Mouse (Mus musculus) heart, embryonic 12.5 days (tissue): ENCODE results near the gene Pamr1. TPM values are rescaled to one million over a fixed set of nuclear protein-coding genes. Genes with fewer than 3 reads are reported as not detected.

Source experiments
- ATAC-seq: fragments of 200-750 bp; cut with Nextera tagmentation; 2 replicates; pipeline ENCODE4 v1.8.0; 2017; ENCODE audit warnings: moderate TSS enrichment, moderate library complexity; ENCODE audit not compliant: insufficient number of reproducible peaks, low FRiP score
- H3K27ac ChIP-seq: fragments of 300-500 bp; sonication (generic); 2 replicates; pipeline ENCODE4 v1.5.1; 2016; ENCODE audit warnings: mild to moderate bottlenecking, moderate library complexity; ENCODE audit not compliant: poor library complexity, severe bottlenecking
- H3K27me3 ChIP-seq: fragments of 300-500 bp; sonication (generic); replicated peaks from 2 replicates; pipeline ENCODE4 v1.6.1; 2016; ENCODE audit warnings: mild to moderate bottlenecking, moderate library complexity
- H3K36me3 ChIP-seq: fragments of 300-500 bp; sonication (generic); 2 replicates; pipeline ENCODE4 v1.6.1; 2016; ENCODE audit warnings: mild to moderate bottlenecking, moderate library complexity
- H3K4me1 ChIP-seq: fragments of 300-500 bp; sonication (generic); replicated peaks from 2 replicates; pipeline ENCODE4 v1.6.1; 2016; ENCODE audit warnings: mild to moderate bottlenecking
- H3K4me2 ChIP-seq: fragments of 300-500 bp; sonication (generic); 2 replicates; pipeline ENCODE4 v1.6.1; 2016; ENCODE audit warnings: mild to moderate bottlenecking, moderate library complexity
- H3K4me3 ChIP-seq: fragments of 300-500 bp; sonication (generic); 2 replicates; pipeline ENCODE4 v1.5.1; 2016; ENCODE audit warnings: mild to moderate bottlenecking
- H3K9ac ChIP-seq: fragments of 300-500 bp; sonication (generic); 2 replicates; pipeline ENCODE4 v1.6.1; 2016; ENCODE audit warnings: mild to moderate bottlenecking, moderate library complexity
- H3K9me3 ChIP-seq: fragments of 300-500 bp; sonication (generic); replicated peaks from 2 replicates; pipeline ENCODE4 v1.6.1; 2016; ENCODE audit warnings: mild to moderate bottlenecking, moderate library complexity
- WGBS: fragments of 180-500 bp; shearing (Covaris S2); methylation state at CpG from one replicate; pipeline ENCODE4 v1.1.7; 2016; 5-methylcytosine and 5-hydroxymethylcytosine counted together
- polyA plus RNA-seq: library from polyadenylated mRNA; unstranded; fragments of >200 nt; fragmentation: Nextera tagmentation; extraction: Ambion mirVana; gene quantifications from 2 replicates; pipeline ENCODE4 v1.2.1, GENCODE M21; 2016

Gene Pamr1
- polyA plus RNA-seq, 1 experiment from 2014 or later, result 1.0 TPM

DNA sequence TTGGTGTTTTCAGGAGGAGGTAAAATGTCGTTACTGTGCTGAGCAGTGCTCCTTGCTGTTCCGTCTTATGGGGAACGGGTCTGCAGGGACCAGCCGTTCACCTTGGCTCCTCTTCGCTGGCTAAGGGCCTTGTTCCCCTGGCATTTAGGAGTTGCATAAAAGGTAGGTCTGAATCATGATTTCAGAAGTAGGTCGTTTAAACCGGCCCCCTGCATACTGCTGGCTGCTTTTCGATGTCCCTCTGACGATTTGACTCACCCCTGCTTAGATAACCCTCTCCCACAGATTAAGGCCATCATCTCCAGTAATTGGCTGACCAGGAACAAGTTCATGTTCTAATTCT, 136.3 kb downstream of the Pamr1 start:
- Histone ChIP-seq H3K9me3 (no peaks in the 10 kb centered on the region), H3K36me3 (no peaks in the 10 kb centered on the region), H3K4me1 (no peaks in the 10 kb centered on the region), H3K4me2 (no peak overlapping the region), H3K9ac (no peak overlapping the region), H3K4me3 (no peak overlapping the region), H3K27me3 (no peaks in the 10 kb centered on the region), H3K27ac (no peak overlapping the region)
- ATAC-seq, result no peak
- 69% methylated on average over 9 of the region's 9 CpGs for WGBS

Other genes with a start within 250 kb of the Pamr1 start
- 39.5 and 42.8 TPM in 2 replicates for gene Trim44, start 142.2 kb upstream of the Pamr1 start, polyA plus RNA-seq
- 4.3 TPM in 2 replicates for gene Fjx1, start 97.5 kb upstream of the Pamr1 start, polyA plus RNA-seq
- gene Slc1a2, start 108.6 kb downstream of the Pamr1 start, polyA plus RNA-seq, result 0.27 and 0.47 TPM in 2 replicates